Mouse (Mus musculus): ENCODE results near the gene Sprtn.
A peak's percentile ranks its signal among the peaks of the same experiment; 100 is the strongest.

- TF ChIP-seq USF1 (IDR thresholded peaks at IDR 0.05; ENCODE audit: low read depth) = no peak
- no peak for TF ChIP-seq POLR2A (IDR thresholded peaks at IDR 0.05; ENCODE audit: insufficient read length, low read depth)
- no peak for TF ChIP-seq SRF (IDR thresholded peaks at IDR 0.05; ENCODE audit: control insufficient read depth, insufficient read length, low read depth)
- TF ChIP-seq CEBPB (IDR thresholded peaks at IDR 0.05; ENCODE audit: insufficient read depth, poor library complexity, severe bottlenecking) = 0 out of 2 replicates have a peak, but pooled peaks have one; percentile 9
- no peak for TF ChIP-seq POLR2AphosphoS2 (IDR thresholded peaks at IDR 0.05; ENCODE audit: insufficient read length, low read depth)
- TF ChIP-seq TCF12 (IDR thresholded peaks at IDR 0.05; ENCODE audit: insufficient read depth, poor library complexity, severe bottlenecking) = peak; percentile 58
- TF ChIP-seq MYOD1 (IDR thresholded peaks at IDR 0.05; ENCODE audit: control insufficient read depth in 1 of 3, insufficient read length in 2 of 3, low read depth in 2 of 3) = peak; percentile 68 to 98 (median 98)
- TF ChIP-seq TCF3 (IDR thresholded peaks at IDR 0.05; ENCODE audit: insufficient read length, low read depth) = peak; percentile 92
- TF ChIP-seq E2F4 (IDR thresholded peaks at IDR 0.05; ENCODE audit: insufficient read depth) = no peak
Observed at GRCm38 (mm10) chr8:124921369-124922279, 23.9 kb downstream of the Sprtn start.
